Mouse (Mus musculus) G1E-ER4 (cell line): ENCODE measurements around the gene Cdh23. TPM values are rescaled to one million over a fixed set of nuclear protein-coding genes. Genes with fewer than 3 reads are reported as not detected.

Experiments used
- GATA1 ChIP-seq: IDR thresholded peaks from one replicate; pipeline ENCODE4 v1.8.0; 2012; ENCODE audit warnings: low read length, inconsistent platforms
- polyA plus RNA-seq: library from polyadenylated mRNA; stranded (reverse); fragments of >175 nt; gene quantifications from 2 replicates; pipeline ENCODE4 v1.2.3, GENCODE M21; 2012

Gene Cdh23
- polyA plus RNA-seq, 1 experiment: not detected

DNA sequence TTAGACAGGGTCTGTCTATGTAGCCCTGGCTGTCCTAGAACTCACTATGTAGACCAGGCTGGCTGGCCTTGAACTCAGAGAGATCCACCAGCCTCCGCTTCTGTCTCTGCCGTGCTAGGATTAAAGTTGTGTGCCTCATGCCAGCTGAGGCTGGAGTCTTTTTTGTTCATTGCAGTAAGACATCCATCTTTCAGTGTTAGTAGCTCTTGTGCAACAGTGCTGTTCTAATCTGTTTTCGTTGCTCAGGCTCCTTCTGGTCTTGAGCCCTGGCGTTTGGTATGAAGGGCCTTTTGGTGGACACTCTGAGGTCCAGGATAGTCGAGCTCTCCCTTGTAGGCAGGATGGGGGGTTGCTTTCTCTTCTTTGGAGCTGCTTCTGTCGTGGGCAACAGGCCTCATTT, 332.9 kb downstream of the Cdh23 start:
- no peak for TF ChIP-seq GATA1

GRCm38 (mm10) chr10:60362310-60362628, 334.0 kb downstream of the Cdh23 start:
- no peak for TF ChIP-seq GATA1

- TF ChIP-seq GATA1: no peak
Measured at GRCm38 (mm10) chr10:60361615-60362309, 334.5 kb downstream of the Cdh23 start.

GRCm38 (mm10) chr10:60358776-60359175, 337.5 kb downstream of the Cdh23 start:
- no peak for TF ChIP-seq GATA1

DNA sequence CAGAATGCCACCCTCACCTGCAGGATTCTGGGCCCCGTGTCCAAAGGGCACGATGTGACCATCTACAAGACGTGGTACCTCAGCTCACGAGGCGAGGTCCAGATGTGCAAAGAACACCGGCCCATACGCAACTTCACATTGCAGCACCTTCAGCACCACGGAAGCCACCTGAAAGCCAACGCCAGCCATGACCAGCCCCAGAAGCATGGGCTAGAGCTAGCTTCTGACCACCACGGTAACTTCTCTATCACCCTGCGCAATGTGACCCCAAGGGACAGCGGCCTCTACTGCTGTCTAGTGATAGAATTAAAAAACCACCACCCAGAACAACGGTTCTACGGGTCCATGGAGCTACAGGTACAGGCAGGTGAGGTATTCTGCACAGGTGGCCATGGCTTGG, 338.4 kb downstream of the Cdh23 start:
- no peak for TF ChIP-seq GATA1

DNA sequence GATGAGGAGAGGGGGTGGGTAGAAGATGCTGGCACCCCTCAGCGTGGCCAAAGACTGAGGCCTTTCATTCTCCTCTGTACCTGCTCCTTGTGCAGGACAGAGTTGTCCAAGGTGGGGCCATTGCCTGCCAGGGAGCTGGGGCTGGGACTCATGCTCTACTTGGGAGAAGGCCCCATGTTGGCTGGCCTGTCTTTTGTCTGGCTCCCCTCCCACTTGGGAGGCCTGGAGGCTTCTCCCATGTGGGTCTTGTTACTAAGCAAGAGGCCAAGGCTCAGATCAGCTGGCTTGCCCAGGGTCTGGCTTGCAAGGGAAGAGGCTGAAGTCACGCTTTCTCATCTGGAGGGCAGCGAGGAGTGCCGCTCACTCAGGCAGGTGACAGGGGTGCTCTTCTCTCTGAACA, 338.8 kb downstream of the Cdh23 start:
- TF ChIP-seq GATA1: no peak

GRCm38 (mm10) chr10:60354881-60355677, 341.2 kb downstream of the Cdh23 start:
- no peak for TF ChIP-seq GATA1

GRCm38 (mm10) chr10:60354003-60354325, 342.3 kb downstream of the Cdh23 start:
- no peak for TF ChIP-seq GATA1

- TF ChIP-seq GATA1: no peak
Measured at GRCm38 (mm10) chr10:60353241-60354002, 342.9 kb downstream of the Cdh23 start.

- no peak for TF ChIP-seq GATA1
Measured at GRCm38 (mm10) chr10:60351761-60352455, 344.4 kb downstream of the Cdh23 start.

DNA sequence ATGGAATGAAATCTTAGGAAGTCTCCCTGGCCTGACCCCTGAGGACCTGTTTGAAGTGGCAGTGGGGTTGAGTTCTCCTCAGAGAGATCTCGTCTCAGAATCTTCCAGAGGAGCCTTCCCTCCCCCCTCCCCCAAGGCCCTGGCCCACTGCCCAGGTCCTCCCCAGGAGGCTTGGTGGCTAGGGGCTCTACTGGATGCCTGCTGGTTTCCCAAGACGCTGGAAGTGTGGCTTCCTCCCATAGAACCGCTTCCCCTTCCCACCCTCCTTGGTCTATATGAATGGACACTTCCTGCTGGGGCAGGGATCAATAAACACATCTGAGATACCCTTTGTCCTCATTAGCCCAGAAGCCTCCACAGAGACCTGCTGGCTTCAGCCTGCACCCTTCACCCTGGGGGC, 345.0 kb downstream of the Cdh23 start:
- TF ChIP-seq GATA1: no peak

DNA sequence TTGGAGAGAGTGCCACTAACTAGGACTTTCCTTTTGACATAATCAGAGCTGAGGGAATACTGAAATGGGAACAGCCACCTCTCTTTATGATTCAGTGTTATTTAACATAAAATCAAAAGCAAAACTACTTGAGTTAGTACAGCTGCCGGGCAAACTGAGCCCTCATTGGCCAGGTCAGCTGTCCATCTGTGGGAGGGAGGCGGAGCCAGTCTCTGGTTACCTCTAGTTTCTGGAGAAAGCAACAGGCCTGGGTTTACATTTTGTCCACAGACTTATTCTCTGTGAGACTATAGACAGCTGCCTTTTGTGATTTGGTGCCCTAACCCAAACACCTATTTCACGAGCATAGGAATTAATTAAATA, 345.5 kb downstream of the Cdh23 start:
- TF ChIP-seq GATA1: no peak

DNA sequence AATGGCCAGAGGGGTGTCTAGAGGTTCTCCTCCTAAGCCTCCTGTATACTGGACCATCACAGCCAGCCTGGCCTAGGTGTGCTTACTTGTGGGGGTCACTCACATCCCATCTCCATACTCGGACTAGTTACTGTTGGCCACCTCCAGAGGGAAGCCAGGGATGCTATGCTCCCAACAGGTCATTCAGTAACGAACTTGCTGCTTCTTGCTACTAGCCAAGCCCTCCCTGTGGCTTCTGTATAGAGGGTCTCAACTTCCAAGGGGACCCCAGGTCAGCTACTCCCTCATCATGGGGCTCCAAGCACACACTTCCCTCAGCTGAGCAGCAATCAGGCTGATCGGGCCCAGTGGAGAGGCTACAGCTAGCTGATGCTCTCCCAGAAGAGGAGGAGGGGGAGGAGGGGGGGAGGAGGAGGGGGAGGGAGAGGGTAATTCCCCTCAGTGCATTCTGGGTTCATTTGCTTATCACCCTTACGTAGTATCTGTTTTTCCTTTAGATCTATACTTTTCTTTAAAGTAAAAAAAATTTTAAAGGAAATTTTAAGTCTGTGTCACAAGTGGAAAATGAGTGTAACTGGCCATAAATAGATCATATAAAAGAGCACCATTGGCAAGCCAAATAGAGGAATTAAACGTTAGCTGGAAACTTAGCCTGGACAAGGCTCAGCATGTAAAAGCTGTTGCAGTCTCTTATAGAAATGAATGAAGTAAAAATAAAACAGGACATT, 346.0 kb downstream of the Cdh23 start:
- TF ChIP-seq GATA1: no peak

GRCm38 (mm10) chr10:60349644-60350043, 346.6 kb downstream of the Cdh23 start:
- no peak for TF ChIP-seq GATA1

DNA sequence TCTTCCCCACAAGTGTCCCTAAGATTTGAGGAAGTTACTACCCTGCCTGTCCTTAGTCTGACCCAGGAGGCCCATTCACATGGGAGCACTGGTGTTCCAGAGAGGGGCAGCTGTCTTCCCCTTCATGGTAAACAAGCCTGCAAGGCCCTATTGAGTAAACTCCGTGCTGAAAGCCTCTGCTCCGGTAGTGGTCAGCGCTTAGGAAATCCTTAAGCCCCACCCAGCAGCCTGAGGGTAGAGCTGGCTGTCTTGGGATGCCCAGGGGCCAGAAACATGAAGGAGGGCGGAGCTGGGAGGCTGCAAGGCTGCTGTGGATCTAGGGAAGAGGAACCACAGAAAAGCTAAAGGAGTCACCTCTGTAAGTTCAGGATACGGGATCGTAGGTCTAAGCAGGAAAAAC, 347.2 kb downstream of the Cdh23 start:
- no peak for TF ChIP-seq GATA1
